Mouse (Mus musculus) small intestine, adult 2 months (tissue): Measurements from ENCODE around the gene Zfp830. TPM values are rescaled to one million over a fixed set of nuclear protein-coding genes. Genes with fewer than 3 reads are reported as not detected.
A peak's percentile ranks its signal among the peaks of the same experiment; 100 is the strongest.

Experiments used
- H3K27ac ChIP-seq: fragments of 200-500 bp; 2 replicates; pipeline ENCODE4 v1.5.1; 2012; ENCODE audit warnings: low read depth, low read length, control low read depth, inconsistent platforms; ENCODE audit not compliant: insufficient read depth
- H3K27me3 ChIP-seq: fragments of 200-500 bp; 2 replicates; pipeline ENCODE4 v1.6.1; 2012; ENCODE audit warnings: mild to moderate bottlenecking, moderate library complexity, low read length, inconsistent platforms; ENCODE audit not compliant: control insufficient read depth, insufficient read depth
- H3K36me3 ChIP-seq: fragments of 200-500 bp; 2 replicates; pipeline ENCODE4 v1.6.1; 2012; ENCODE audit warnings: mild to moderate bottlenecking, low read length, control low read depth, inconsistent platforms; ENCODE audit not compliant: control insufficient read depth, insufficient read depth
- H3K4me1 ChIP-seq: fragments of 200-500 bp; 2 replicates; pipeline ENCODE4 v1.6.1; 2012; ENCODE audit warnings: low read length, inconsistent platforms, mixed read lengths; ENCODE audit not compliant: control insufficient read depth, insufficient read depth, insufficient read length
- H3K4me3 ChIP-seq: fragments of 200-500 bp; 2 replicates; pipeline ENCODE4 v1.5.1; 2012; ENCODE audit warnings: low read depth, mild to moderate bottlenecking, control low read depth, inconsistent platforms, low read length, moderate library complexity
- CTCF ChIP-seq: fragments of 200-500 bp; IDR thresholded peaks from 2 replicates; pipeline ENCODE4 v1.5.1; 2012; ENCODE audit warnings: low read depth, mild to moderate bottlenecking, control low read depth, inconsistent platforms, low read length, moderate library complexity, mixed read lengths; ENCODE audit not compliant: insufficient replicate concordance, insufficient read length; ENCODE audit errors: extremely low read depth
- POLR2A ChIP-seq: fragments of 200-500 bp; IDR thresholded peaks from 2 replicates; pipeline ENCODE4 v1.6.1; 2012; ENCODE audit warnings: low read depth, mild to moderate bottlenecking, control low read depth, inconsistent platforms, low read length, moderate library complexity
- WGBS: fragments of 180-500 bp; shearing (Covaris S2); methylation state at CpG from one replicate; pipeline ENCODE4 v1.1.7; 2018; 5-methylcytosine and 5-hydroxymethylcytosine counted together
- polyA plus RNA-seq: library from polyadenylated mRNA; depleted of rRNA; stranded (reverse); fragments of >200 nt; gene quantifications from 2 replicates; pipeline ENCODE4 v1.2.3, GENCODE M21; 2012

The Zfp830 gene
- polyA plus RNA-seq, 1 experiment = 2.8 TPM

DNA sequence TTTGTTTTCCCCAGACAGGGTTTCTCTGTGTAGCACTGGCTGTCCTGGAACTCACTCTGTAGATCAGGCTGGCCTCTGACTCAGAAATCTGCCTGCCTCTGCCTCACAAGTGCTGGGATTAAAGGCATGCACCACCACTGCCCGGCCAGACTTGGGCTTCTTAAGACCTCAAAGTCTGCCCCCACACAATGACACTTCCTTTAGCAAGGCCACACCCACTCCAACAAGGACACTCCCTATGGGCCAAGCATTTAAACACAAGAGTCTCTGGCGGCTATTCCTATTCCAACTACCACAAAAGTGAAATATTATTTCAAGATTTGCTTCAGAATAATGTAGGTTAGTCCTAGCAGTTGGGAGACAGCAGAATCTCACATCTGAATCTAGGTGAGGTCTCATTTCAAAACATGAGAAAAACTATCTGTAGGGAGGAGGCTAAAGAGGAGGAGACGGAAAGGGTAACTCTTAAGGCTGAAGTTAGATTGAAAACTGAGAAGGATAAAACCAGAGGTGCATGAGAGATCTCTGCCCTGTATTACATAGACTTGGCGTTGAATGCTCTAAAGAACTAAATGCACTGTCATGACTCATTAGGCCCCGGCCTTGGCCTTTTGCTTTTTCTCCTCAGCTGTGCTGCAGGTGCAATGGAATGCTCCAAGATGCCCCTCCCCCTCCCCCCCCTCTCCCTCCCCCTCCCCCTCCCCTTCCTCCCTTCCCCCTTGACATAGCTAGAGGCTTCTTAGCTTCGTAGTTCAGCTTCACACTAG lies 11.6 kb upstream of the Zfp830 start:
- no peaks in the 10 kb centered on the region for H3K36me3 ChIP-seq
- no peak overlapping the region for H3K27ac ChIP-seq
- H3K4me3 ChIP-seq = no peak overlapping the region
- no peaks in the 10 kb centered on the region for H3K27me3 ChIP-seq
- 65% methylated on average over 6 of the region's 6 CpGs for WGBS
- H3K4me1 ChIP-seq = no peaks in the 10 kb centered on the region
- TF ChIP-seq POLR2A = no peak
- TF ChIP-seq CTCF = no peak

- no peaks in the 10 kb centered on the region for H3K27me3 ChIP-seq
- H3K4me3 ChIP-seq = no peak overlapping the region
- WGBS = 90% methylated on average over 1 of the region's 1 CpGs
- no peaks in the 10 kb centered on the region for H3K4me1 ChIP-seq
- TF ChIP-seq CTCF = no peak
- TF ChIP-seq POLR2A = no peak
- no peaks in the 10 kb centered on the region for H3K36me3 ChIP-seq
- no peak overlapping the region for H3K27ac ChIP-seq
Measured at GRCm38 (mm10) chr11:82755919-82756318, 8.2 kb upstream of the Zfp830 start.

GRCm38 (mm10) chr11:82762286-82762829 lies 1.8 kb upstream of the Zfp830 start:
- Histone ChIP-seq H3K27ac (no peak overlapping the region), H3K36me3 (no peaks in the 10 kb centered on the region; the same call in 1 of the 2 replicates), H3K4me1 (peaks cover 4% of the 10 kb centered on the region; the same call in 1 of the 2 replicates), H3K4me3 (no peak overlapping the region), H3K27me3 (no peaks in the 10 kb centered on the region)
- 92% methylated on average over 6 of the region's 6 CpGs for WGBS
- TF ChIP-seq CTCF (no peak), POLR2A (no peak)

DNA sequence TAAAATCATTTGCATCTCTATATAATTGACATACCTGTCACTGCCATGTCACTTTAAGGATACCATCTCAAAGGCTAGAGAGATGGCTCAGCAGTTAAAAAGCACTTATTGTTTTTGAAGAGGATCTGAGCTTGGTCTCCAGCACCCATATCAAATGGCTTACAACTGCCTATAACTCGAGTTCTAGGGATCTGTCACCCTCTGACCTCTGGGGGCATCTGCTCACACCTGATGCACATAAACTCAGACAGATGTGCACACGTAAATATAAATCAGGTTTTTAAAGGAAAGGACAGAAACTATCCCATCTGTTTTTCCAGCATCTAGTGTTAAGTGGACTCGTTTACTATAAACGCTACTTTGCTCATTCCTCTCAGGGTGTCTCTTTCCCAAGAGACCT lies 884 bp upstream of the Zfp830 start:
- no peak overlapping the region for H3K4me3 ChIP-seq

DNA sequence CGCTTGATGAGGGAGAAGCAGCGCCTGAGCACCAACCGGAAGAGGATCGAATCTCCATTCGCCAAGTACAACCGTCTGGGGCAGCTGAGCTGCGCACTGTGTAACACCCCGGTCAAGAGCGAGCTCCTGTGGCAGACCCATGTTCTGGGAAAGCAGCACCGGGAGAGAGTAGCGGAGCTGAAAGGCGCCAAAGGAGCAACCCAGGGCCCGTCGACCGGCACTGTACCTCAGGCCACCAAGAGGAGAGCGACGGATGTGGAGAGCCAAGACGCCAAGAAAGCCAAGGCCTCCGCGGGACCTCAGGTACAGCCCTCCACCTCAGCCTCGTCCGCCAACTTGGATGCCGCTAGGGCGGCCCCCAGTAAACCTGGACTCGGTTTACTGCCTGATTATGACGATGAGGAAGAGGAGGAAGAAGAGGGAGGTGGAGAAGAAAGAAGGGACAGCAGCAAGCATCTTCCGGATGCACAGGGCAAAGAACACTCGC lies 336 bp downstream of the Zfp830 start:
- under 1% methylated on average over 28 of the region's 28 CpGs for WGBS
- peak overlapping the region; percentile 63 for H3K27ac ChIP-seq

More for the DNA sequence above, 884 bp upstream of the Zfp830 start:
- Histone ChIP-seq H3K27me3 (no peaks in the 10 kb centered on the region), H3K4me1 (peaks cover 4% of the 10 kb centered on the region; the same call in 1 of the 2 replicates), H3K27ac (peak overlapping the region; percentile 80; the same call in 1 of the 2 replicates), H3K36me3 (no peaks in the 10 kb centered on the region; the same call in none of the 2 replicates)
- TF ChIP-seq CTCF = no peak
- no peak for TF ChIP-seq POLR2A
- WGBS = 7% methylated on average over 4 of the region's 4 CpGs

GRCm38 (mm10) chr11:82780134-82780533 lies 16.0 kb downstream of the Zfp830 start:
- H3K27me3 ChIP-seq = no peaks in the 10 kb centered on the region
- H3K27ac ChIP-seq = no peak overlapping the region
- peaks cover 5% of the 10 kb centered on the region for H3K36me3 ChIP-seq
- 19% methylated on average over 5 of the region's 5 CpGs for WGBS
- H3K4me1 ChIP-seq = no peaks in the 10 kb centered on the region; the same call in 1 of the 2 replicates
- TF ChIP-seq CTCF = no peak
- no peak for TF ChIP-seq POLR2A
- peak overlapping the region; percentile 21; the same call in 1 of the 2 replicates for H3K4me3 ChIP-seq

More for the DNA sequence above, 336 bp downstream of the Zfp830 start:
- Histone ChIP-seq H3K36me3 (no peaks in the 10 kb centered on the region; the same call in none of the 2 replicates), H3K4me3 (peak overlapping the region; percentile 88), H3K27me3 (no peaks in the 10 kb centered on the region), H3K4me1 (peaks cover 4% of the 10 kb centered on the region; the same call in 1 of the 2 replicates)
- no peak for TF ChIP-seq POLR2A
- no peak for TF ChIP-seq CTCF
